Mouse (Mus musculus): ENCODE measurements around the gene Aldh16a1. TPM values are rescaled to one million over a fixed set of nuclear protein-coding genes. Genes with fewer than 3 reads are reported as not detected.
"Not testable (repeated sequence)": the region's sequence is repeated elsewhere in the genome, so short reads cannot be mapped to it uniquely, and the experiment has no call there.

The Aldh16a1 gene
- polyA plus RNA-seq, 1 experiment from 2014 or later: 19.3 TPM

DNA sequence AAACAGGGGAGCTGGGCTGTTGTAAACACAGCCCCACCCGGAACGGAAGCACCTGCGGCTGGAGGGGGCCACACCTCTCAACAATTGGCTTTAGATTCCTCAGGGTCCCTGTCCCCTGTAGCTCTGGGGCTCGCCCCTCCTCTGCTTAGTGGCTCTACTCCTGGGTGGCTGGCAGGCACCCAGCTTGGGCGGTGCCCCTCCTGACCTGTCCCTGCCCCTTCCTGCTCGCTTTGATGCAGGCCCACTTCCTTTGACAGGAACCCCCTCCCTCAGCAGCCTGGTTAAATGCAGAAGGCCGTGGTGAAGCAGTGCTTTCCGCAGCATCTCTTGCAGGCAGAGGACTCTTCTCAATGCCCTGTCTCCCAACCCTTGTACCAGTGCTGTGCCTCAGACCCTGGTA, 33.0 kb downstream of the Aldh16a1 start:
- Histone ChIP-seq H3K4me2 (ENCODE audit: low read length) (no peak overlapping the region), H3K9me3 (ENCODE audit: control insufficient read depth, low read length) (no peaks in the 10 kb centered on the region), H3K9ac (replicated peaks; ENCODE audit: low read depth, low read length) (no peak overlapping the region), H3K4me3 (replicated peaks; ENCODE audit: low read length) (no peak overlapping the region), H3K27me3 (replicated peaks; ENCODE audit: control insufficient read depth, insufficient read depth, low read length) (no peaks in the 10 kb centered on the region), H3K27ac (ENCODE audit: low read length) (no peak overlapping the region), H3K4me1 (replicated peaks; ENCODE audit: control insufficient read depth, insufficient read depth, low read length) (peaks cover 27% of the 10 kb centered on the region), H3K36me3 (ENCODE audit: control insufficient read depth, insufficient read depth) (peaks cover 31% of the 10 kb centered on the region)
- WGBS: 68% methylated on average over 7 of the region's 8 CpGs
- no peak for ATAC-seq

DNA sequence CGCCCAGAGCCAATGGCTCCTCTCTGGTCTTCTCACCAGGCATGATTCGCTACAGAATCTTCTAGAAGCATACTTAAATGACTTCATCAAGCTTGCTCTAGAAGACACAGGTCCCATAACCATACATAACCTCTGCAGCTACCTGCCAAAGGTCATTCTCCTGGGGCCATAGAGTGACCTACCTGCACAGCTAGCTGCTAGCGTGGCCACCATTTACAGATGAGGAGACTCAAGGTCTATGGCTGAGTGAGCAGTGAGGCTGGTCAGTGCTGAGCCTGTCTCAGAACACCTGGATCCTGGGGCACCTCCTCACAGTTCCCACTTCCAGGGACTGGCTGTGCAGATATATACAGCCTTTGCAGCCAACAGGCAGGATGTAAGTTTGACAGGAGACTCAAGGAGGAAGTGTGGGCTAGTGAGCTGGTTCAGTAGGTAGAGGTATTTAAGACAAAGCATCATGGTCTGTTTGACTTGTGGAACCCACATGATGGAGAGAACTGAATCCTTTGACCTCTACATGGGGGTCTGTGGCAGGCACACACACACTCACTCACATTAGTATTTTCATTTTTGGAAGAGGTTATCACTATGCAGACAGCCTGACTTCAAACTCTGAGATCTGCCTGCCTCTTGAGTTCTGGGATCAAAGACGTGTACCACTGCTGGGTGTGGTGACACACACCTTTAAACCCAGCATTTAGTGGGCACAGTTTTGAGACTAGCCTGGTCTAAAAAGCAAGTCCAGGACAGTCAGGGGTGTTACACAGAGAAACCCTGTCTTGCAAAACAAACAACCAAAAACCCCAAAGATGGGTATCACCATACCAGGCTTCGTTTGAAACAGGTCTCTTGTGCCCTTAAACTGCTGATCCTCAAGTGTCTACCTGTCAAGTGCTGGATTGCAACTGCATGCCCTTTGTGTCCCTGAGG, 34.3 kb downstream of the Aldh16a1 start:
- no peak overlapping the region for H3K9ac ChIP-seq (replicated peaks; ENCODE audit: low read depth, low read length)

GRCm38 (mm10) chr7:45118336-45118735, 36.0 kb downstream of the Aldh16a1 start:
- Histone ChIP-seq H3K4me3 (replicated peaks; ENCODE audit: low read length) (no peak overlapping the region), H3K27ac (ENCODE audit: low read length) (no peak overlapping the region), H3K9me3 (ENCODE audit: control insufficient read depth, low read length) (no peaks in the 10 kb centered on the region), H3K4me2 (ENCODE audit: low read length) (no peak overlapping the region), H3K9ac (replicated peaks; ENCODE audit: low read depth, low read length) (no peak overlapping the region), H3K27me3 (replicated peaks; ENCODE audit: control insufficient read depth, insufficient read depth, low read length) (no peaks in the 10 kb centered on the region), H3K36me3 (ENCODE audit: control insufficient read depth, insufficient read depth) (peaks cover 21% of the 10 kb centered on the region), H3K4me1 (replicated peaks; ENCODE audit: control insufficient read depth, insufficient read depth, low read length) (peaks cover 16% of the 10 kb centered on the region)
- ATAC-seq: no peak
- WGBS: 86% methylated on average over 6 of the region's 6 CpGs

More for the DNA sequence above, 34.3 kb downstream of the Aldh16a1 start:
- peaks cover 23% of the 10 kb centered on the region for H3K4me1 ChIP-seq (replicated peaks; ENCODE audit: control insufficient read depth, insufficient read depth, low read length)
- WGBS: 81% methylated on average over 5 of the region's 5 CpGs
- H3K4me3 ChIP-seq (replicated peaks; ENCODE audit: low read length): no peak overlapping the region
- peaks cover 21% of the 10 kb centered on the region for H3K36me3 ChIP-seq (ENCODE audit: control insufficient read depth, insufficient read depth)
- H3K9me3 ChIP-seq (ENCODE audit: control insufficient read depth, low read length): no peaks in the 10 kb centered on the region
- no peak for ATAC-seq
- no peak overlapping the region for H3K4me2 ChIP-seq (ENCODE audit: low read length)
- no peak overlapping the region for H3K27ac ChIP-seq (ENCODE audit: low read length)
- H3K27me3 ChIP-seq (replicated peaks; ENCODE audit: control insufficient read depth, insufficient read depth, low read length): no peaks in the 10 kb centered on the region

- H3K4me2 ChIP-seq (ENCODE audit: low read length): no peak overlapping the region
- no peak overlapping the region for H3K9ac ChIP-seq (replicated peaks; ENCODE audit: low read depth, low read length)
- WGBS: 87% methylated on average over 8 of the region's 8 CpGs
- H3K27ac ChIP-seq (ENCODE audit: low read length): no peak overlapping the region
- H3K36me3 ChIP-seq (ENCODE audit: control insufficient read depth, insufficient read depth): peaks cover 21% of the 10 kb centered on the region
- ATAC-seq: no peak
- H3K27me3 ChIP-seq (replicated peaks; ENCODE audit: control insufficient read depth, insufficient read depth, low read length): no peaks in the 10 kb centered on the region
- no peak overlapping the region for H3K4me3 ChIP-seq (replicated peaks; ENCODE audit: low read length)
- H3K4me1 ChIP-seq (replicated peaks; ENCODE audit: control insufficient read depth, insufficient read depth, low read length): peaks cover 8% of the 10 kb centered on the region
- no peaks in the 10 kb centered on the region for H3K9me3 ChIP-seq (ENCODE audit: control insufficient read depth, low read length)
Measured at GRCm38 (mm10) chr7:45117566-45117965, 36.8 kb downstream of the Aldh16a1 start.

GRCm38 (mm10) chr7:45113476-45113875, 40.9 kb downstream of the Aldh16a1 start:
- 87% methylated on average over 2 of the region's 2 CpGs for WGBS
- no peaks in the 10 kb centered on the region for H3K9me3 ChIP-seq (ENCODE audit: control insufficient read depth, low read length)
- ATAC-seq: no peak
- no peak overlapping the region for H3K4me2 ChIP-seq (ENCODE audit: low read length)
- H3K4me1 ChIP-seq (replicated peaks; ENCODE audit: control insufficient read depth, insufficient read depth, low read length): no peaks in the 10 kb centered on the region
- no peak overlapping the region for H3K27ac ChIP-seq (ENCODE audit: low read length)
- H3K36me3 ChIP-seq (ENCODE audit: control insufficient read depth, insufficient read depth): no peaks in the 10 kb centered on the region; the same call in 1 of the 2 replicates
- H3K9ac ChIP-seq (replicated peaks; ENCODE audit: low read depth, low read length): no peak overlapping the region
- no peaks in the 10 kb centered on the region for H3K27me3 ChIP-seq (replicated peaks; ENCODE audit: control insufficient read depth, insufficient read depth, low read length)
- no peak overlapping the region for H3K4me3 ChIP-seq (replicated peaks; ENCODE audit: low read length)

- H3K36me3 ChIP-seq (ENCODE audit: control insufficient read depth, insufficient read depth): no peaks in the 10 kb centered on the region
- H3K9ac ChIP-seq (replicated peaks; ENCODE audit: low read depth, low read length): no peak overlapping the region
- H3K27me3 ChIP-seq (replicated peaks; ENCODE audit: control insufficient read depth, insufficient read depth, low read length): no peaks in the 10 kb centered on the region
- H3K27ac ChIP-seq (ENCODE audit: low read length): no peak overlapping the region
- WGBS: 81% methylated on average over 3 of the region's 3 CpGs
- H3K4me1 ChIP-seq (replicated peaks; ENCODE audit: control insufficient read depth, insufficient read depth, low read length): no peaks in the 10 kb centered on the region
- H3K9me3 ChIP-seq (ENCODE audit: control insufficient read depth, low read length): no peaks in the 10 kb centered on the region
- no peak for ATAC-seq
- H3K4me3 ChIP-seq (replicated peaks; ENCODE audit: low read length): no peak overlapping the region
- no peak overlapping the region for H3K4me2 ChIP-seq (ENCODE audit: low read length)
Measured at GRCm38 (mm10) chr7:45112529-45112928, 41.9 kb downstream of the Aldh16a1 start.

DNA sequence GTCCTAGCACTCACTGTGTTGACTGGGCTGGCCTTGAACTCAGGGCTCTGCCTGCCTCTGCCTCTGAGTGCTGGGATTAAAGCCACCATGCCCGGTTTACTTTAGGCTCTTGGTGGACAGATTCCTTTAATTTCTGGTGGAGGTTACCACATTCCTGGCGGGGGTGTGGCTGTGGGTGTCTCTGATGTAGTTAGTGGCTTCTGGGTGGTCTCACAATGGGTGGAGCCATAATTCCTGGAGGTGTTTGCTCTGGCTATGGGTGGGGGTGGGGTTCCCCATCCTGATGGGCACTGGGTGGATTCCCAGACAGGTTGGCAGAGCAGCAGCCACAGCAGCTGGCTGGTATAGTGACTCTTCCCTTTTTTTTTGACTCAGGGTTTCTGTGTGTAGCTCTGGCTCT, 42.4 kb downstream of the Aldh16a1 start:
- H3K4me3 ChIP-seq (replicated peaks; ENCODE audit: low read length): no peak overlapping the region
- no peaks in the 10 kb centered on the region for H3K36me3 ChIP-seq (ENCODE audit: control insufficient read depth, insufficient read depth)
- 69% methylated on average over 2 of the region's 2 CpGs for WGBS
- no peak overlapping the region for H3K9ac ChIP-seq (replicated peaks; ENCODE audit: low read depth, low read length)
- no peaks in the 10 kb centered on the region for H3K27me3 ChIP-seq (replicated peaks; ENCODE audit: control insufficient read depth, insufficient read depth, low read length)
- no peak overlapping the region for H3K27ac ChIP-seq (ENCODE audit: low read length)
- ATAC-seq: no peak
- no peaks in the 10 kb centered on the region for H3K9me3 ChIP-seq (ENCODE audit: control insufficient read depth, low read length)
- no peaks in the 10 kb centered on the region for H3K4me1 ChIP-seq (replicated peaks; ENCODE audit: control insufficient read depth, insufficient read depth, low read length)
- no peak overlapping the region for H3K4me2 ChIP-seq (ENCODE audit: low read length)

DNA sequence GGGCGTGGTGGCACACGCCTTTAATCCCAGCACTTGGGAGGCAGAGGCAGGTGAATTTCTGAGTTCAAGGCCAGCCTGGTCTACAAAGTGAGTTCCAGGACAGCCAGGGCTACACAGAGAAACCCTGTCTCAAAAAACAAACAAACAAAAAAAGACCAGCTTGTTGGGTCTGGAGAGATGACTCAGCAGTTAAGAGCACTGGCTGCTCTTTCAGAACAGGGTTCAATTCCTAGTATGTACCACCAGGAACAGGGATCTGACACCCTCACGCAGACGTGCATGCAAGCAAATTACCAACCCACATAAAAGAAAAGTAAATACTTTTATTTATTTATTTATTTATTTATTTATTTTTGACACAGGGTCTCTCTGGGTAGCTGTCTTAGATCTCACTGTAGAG, 44.3 kb downstream of the Aldh16a1 start:
- not testable (repeated sequence) for H3K4me3 ChIP-seq (replicated peaks; ENCODE audit: low read length); H3K27me3 ChIP-seq (replicated peaks; ENCODE audit: control insufficient read depth, insufficient read depth, low read length); H3K9ac ChIP-seq (replicated peaks; ENCODE audit: low read depth, low read length); H3K4me2 ChIP-seq (ENCODE audit: low read length); H3K27ac ChIP-seq (ENCODE audit: low read length); H3K4me1 ChIP-seq (replicated peaks; ENCODE audit: control insufficient read depth, insufficient read depth, low read length); H3K36me3 ChIP-seq (ENCODE audit: control insufficient read depth, insufficient read depth); H3K9me3 ChIP-seq (ENCODE audit: control insufficient read depth, low read length); ATAC-seq
- WGBS: 89% methylated on average over 4 of the region's 4 CpGs

- H3K36me3 ChIP-seq (ENCODE audit: control insufficient read depth, insufficient read depth): no peaks in the 10 kb centered on the region
- no peak overlapping the region for H3K9ac ChIP-seq (replicated peaks; ENCODE audit: low read depth, low read length)
- no peak overlapping the region for H3K4me3 ChIP-seq (replicated peaks; ENCODE audit: low read length)
- H3K27ac ChIP-seq (ENCODE audit: low read length): no peak overlapping the region
- H3K27me3 ChIP-seq (replicated peaks; ENCODE audit: control insufficient read depth, insufficient read depth, low read length): no peaks in the 10 kb centered on the region
- WGBS: 56% methylated on average over 5 of the region's 5 CpGs
- no peak overlapping the region for H3K4me2 ChIP-seq (ENCODE audit: low read length)
- H3K9me3 ChIP-seq (ENCODE audit: control insufficient read depth, low read length): no peaks in the 10 kb centered on the region
- no peaks in the 10 kb centered on the region for H3K4me1 ChIP-seq (replicated peaks; ENCODE audit: control insufficient read depth, insufficient read depth, low read length)
- ATAC-seq: no peak
Measured at GRCm38 (mm10) chr7:45107052-45107645, 47.2 kb downstream of the Aldh16a1 start.
